ENCODE assay signal across 9 mouse cellular contexts in genomic region chr3:63900021-63900571, GRCm38 (mm10). TPM values are rescaled to one million over a fixed set of nuclear protein-coding genes. Genes with fewer than 3 reads are reported as not detected.
DNase-seq lines count a peak whose midpoint lies in the region; ATAC-seq lines count a peak whose summit lies in the region.
"Had no signal": no experiment of that assay in that cellular context is flagged by ENCODE, and none has a peak within 500 bp of the region (broad histone marks: within the 10 kb centered on the region; RNA-seq: fewer than 3 reads in every experiment).

No protein-coding gene starts in this region.

- H3K9me3 ChIP-seq in forebrain, embryonic 16.5 days (ENCODE audit: control insufficient read depth, low read length) = no peaks in the 10 kb centered on the region
- no peaks in the 10 kb centered on the region for H3K9me3 ChIP-seq in limb, embryonic 11.5 days (ENCODE audit: control insufficient read depth, low read length)

- peak overlapping the region; percentile 92 for H3K4me2 ChIP-seq in forebrain, embryonic 16.5 days (ENCODE audit: low read length)
- H3K4me2 ChIP-seq in limb, embryonic 11.5 days (ENCODE audit: low read depth, severe bottlenecking) = peak overlapping the region; percentile 99

- H3K4me3 ChIP-seq in forebrain, embryonic 16.5 days (replicated peaks; ENCODE audit: low read length) = peak overlapping the region; percentile 89
- H3K4me3 ChIP-seq in limb, embryonic 11.5 days (ENCODE audit: low read depth, low read length) = peak overlapping the region; percentile 10; the same call in 1 of the 2 replicates
- H3K4me3 ChIP-seq: myocyte had no signal

- H3K27me3 ChIP-seq in forebrain, embryonic 16.5 days (replicated peaks; ENCODE audit: control insufficient read depth, insufficient read depth, low read length) = no peaks in the 10 kb centered on the region
- no peaks in the 10 kb centered on the region; the same call in 1 of the 2 replicates for H3K27me3 ChIP-seq in limb, embryonic 11.5 days (ENCODE audit: control insufficient read depth, insufficient read depth, low read length)

- WGBS in forebrain, embryonic 16.5 days = under 1% methylated on average over 12 of the region's 12 CpGs
- WGBS in limb, embryonic 11.5 days = 2% methylated on average over 12 of the region's 12 CpGs

- peaks cover 13% of the 10 kb centered on the region for H3K4me1 ChIP-seq in forebrain, embryonic 16.5 days (replicated peaks; ENCODE audit: control insufficient read depth, insufficient read depth, low read length)
- H3K4me1 ChIP-seq in limb, embryonic 11.5 days (ENCODE audit: control insufficient read depth, insufficient read depth, low read length) = no peaks in the 10 kb centered on the region

- H3K9ac ChIP-seq in forebrain, embryonic 16.5 days (replicated peaks; ENCODE audit: low read depth, low read length) = no peak overlapping the region
- H3K9ac ChIP-seq in limb, embryonic 11.5 days (ENCODE audit: low read length) = no peak overlapping the region

- peak; percentile 5 for DNase-seq in ovary, postnatal 36 days (ENCODE audit: low spot score)
- DNase-seq in ovary, postnatal 14 days (ENCODE audit: low spot score) = no peak
- DNase-seq in limb, embryonic 11.5 days (ENCODE audit: low spot score) = peak; percentile 36
- peak; percentile 28 to 39 for DNase-seq in right cerebral cortex, postnatal 10 days (ENCODE audit: low spot score in 2 of 2)
- no peak for DNase-seq in cerebellum, postnatal 4 days (ENCODE audit: low spot score in 2 of 2)
- DNase-seq in spleen, adult 12 weeks (ENCODE audit: low spot score) = no peak
- DNase-seq in testis, postnatal 10 days (ENCODE audit: low spot score) = no peak

- H3K27ac ChIP-seq in forebrain, embryonic 16.5 days (ENCODE audit: low read length) = peak overlapping the region; percentile 30
- H3K27ac ChIP-seq in limb, embryonic 11.5 days (replicated peaks; ENCODE audit: low read depth, low read length) = no peak overlapping the region

- H3K36me3 ChIP-seq in forebrain, embryonic 16.5 days (ENCODE audit: control insufficient read depth, insufficient read depth) = no peaks in the 10 kb centered on the region
- no peaks in the 10 kb centered on the region for H3K36me3 ChIP-seq in limb, embryonic 11.5 days (ENCODE audit: control insufficient read depth, insufficient read depth, low read length)

- peak; percentile 19 for ATAC-seq in forebrain, embryonic 16.5 days
- ATAC-seq in limb, embryonic 11.5 days (ENCODE audit: insufficient number of reproducible peaks, low FRiP score, low TSS enrichment, low read depth) = no peak

RNA-seq across cellular contexts. Expression of gene Plch1, which starts 0.8 kb away (rescaled TPM):
- 5.6 and 6.1 TPM in 2 replicates for polyA plus RNA-seq in forebrain, embryonic 16.5 days (2015; fragmentation: Nextera tagmentation; extraction: Ambion mirVana)
- 2.8 and 3.2 TPM in 2 replicates for polyA plus RNA-seq in limb, embryonic 11.5 days (2014; fragmentation: Nextera tagmentation; extraction: Ambion mirVana)

RNA-seq across cellular contexts. Expression of gene E130311K13Rik, which starts 29.2 kb away (rescaled TPM):
- 7.2 and 7.5 TPM in 2 replicates for polyA plus RNA-seq in forebrain, embryonic 16.5 days (2015; fragmentation: Nextera tagmentation; extraction: Ambion mirVana)
- 2.7 and 3.4 TPM in 2 replicates for polyA plus RNA-seq in limb, embryonic 11.5 days (2014; fragmentation: Nextera tagmentation; extraction: Ambion mirVana)

Comparison
In these comparisons a context has a peak if more than half of its experiments do, and no peak if none do; other contexts are left out.
1. DNase-seq: peak in ovary, postnatal 36 days (single experiment), limb, embryonic 11.5 days (single experiment) and right cerebral cortex, postnatal 10 days (2 of 2); none in ovary, postnatal 14 days (single experiment), cerebellum, postnatal 4 days (0 of 2), spleen, adult 12 weeks (single experiment) and testis, postnatal 10 days (single experiment).